Mouse (Mus musculus) spleen, adult 18-20 months (tissue): ENCODE results near the gene Nat8f4.
"Not testable (repeated sequence)": the region's sequence is repeated elsewhere in the genome, so short reads cannot be mapped to it uniquely, and the experiment has no call there.

ENCODE experiments used
- DNase-seq, 2 experiments: peaks; one replicate each; pipeline ENCODE4 v3.0.0; 2022; ENCODE audit warnings: mixed read lengths in 2 of 2

Nat8f4 gene

DNA sequence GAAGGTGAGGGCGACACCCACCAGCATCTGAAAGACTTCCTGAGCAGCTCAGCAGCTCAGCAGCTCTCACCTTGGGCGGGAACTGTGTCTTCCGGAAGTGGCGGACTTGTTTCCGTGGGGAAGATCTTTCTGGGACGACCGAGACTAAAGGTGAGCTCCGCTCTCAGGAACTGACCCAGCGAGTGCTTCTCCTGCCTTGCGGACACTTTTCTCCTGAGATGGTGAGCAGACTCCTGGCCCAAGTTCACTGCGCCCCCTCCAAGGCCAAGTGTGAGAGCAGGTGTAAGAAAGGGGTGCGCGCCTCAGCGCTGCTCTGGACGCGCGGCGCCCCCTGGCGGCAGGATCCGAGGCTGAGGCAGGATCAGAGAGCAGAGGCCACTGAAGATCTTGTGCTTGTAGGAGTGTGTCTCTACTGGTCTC is at the start of gene Nat8f4:
Gene Nat8f4 (minus strand): TSS at position 243 of the 420 bp plus-strand sequence.
- DNase-seq, result peak; percentile 63 to 83

DNA sequence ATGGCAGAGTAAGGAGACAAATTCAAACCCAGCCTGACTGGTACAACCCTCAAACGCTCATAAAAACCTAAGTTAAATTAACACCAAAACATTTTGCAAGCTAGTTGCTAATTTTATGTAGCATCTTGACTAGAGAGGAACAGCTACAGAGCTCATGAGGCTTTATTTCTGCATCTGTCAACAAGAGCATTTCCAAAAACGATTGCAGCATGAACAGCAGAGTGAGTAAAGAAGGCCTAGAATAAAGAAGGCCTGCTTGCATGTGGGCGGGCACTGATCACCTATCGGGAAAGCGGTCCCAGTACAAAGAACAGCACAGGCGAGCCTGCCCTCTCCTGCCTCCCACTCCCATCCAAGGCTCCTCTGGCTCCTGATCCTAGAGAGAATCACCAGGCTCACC is 43.9 kb upstream of the Nat8f4 start:
- no peak for DNase-seq

DNA sequence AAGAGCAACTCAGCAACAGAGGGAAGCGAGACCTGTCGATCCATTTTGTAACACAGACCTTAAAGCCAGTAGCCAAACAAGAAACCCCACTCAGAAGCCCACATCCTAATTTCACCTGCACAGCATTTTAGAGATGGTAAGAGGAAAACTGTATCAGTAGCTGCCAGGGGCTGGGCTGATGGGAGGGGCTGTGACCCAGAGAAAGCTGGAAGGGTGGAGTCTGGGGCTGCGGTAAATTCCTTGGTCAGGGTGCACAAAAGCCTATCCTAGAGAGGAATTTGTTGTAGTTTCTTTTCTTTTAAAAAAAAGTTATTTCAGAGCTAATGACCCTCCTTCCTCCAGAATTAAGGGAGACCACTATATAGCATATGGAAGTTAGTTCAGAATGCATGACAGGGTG is 37.8 kb upstream of the Nat8f4 start:
- DNase-seq, result no peak

DNA sequence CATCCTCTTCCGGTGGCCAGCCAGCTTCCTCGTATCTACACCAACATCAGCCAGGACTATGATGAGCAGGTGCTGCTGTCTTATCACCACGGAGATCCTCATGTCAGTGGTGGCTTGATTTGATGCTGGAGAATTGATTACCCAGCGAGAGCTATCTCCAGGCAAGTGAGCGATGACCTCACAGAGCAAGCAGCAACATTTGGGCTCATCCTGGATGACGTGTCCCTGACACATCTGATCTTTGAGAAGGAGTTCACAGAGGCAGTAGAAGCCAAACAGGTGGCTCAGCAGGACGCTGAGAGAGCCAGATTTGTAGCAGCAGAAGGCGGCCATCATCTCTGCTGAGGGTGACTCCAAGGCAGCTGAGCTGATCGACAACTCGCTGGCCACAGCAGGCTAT is 34.0 kb upstream of the Nat8f4 start:
- no peak for DNase-seq

DNA sequence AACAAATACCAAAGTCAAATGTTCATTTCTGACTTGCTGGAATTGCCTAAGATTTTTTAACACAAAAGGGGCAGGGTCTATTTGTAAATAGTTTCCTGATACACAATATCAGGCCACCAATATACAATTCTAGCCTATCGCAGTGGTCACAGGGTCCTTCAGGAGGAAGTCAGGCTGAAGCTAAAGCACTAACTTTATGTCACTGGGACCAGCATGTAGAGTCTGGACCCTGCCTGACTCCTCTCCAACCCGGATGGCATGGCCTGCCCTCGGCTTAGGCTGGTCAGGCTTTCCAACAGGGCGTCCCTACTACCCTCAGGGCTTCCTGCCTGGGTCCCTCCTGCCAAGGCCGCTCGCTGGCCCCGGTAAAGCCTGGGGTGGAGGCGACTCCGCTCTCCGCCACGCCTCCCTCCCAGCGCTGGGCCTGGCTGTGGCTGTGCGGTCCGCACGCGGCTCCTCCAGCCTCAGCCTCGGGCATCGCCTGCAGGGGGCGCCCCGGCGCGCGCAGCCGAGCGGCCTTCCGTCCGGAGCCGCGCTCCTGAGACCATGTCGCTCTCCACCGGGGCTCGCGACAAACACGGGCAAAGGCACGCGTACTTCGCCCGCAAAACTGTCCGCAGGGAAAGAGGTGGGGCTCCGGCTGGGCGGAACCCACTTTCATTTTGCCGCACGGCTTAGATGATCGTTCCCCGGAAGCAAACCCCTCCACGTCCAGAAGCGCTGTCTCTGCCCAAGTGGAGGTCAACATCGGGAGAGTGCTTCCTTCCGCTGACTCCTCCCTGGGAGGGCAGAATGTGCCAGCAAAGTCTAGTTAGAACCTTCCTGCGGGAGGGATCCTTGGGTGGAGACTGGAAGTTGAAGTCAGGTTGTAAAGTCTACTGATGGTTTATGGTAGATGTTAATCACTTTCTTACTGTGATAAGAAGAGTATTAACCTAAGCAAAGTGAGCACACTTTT is 32.1 kb upstream of the Nat8f4 start:
- peak; percentile 71 to 79 for DNase-seq

DNA sequence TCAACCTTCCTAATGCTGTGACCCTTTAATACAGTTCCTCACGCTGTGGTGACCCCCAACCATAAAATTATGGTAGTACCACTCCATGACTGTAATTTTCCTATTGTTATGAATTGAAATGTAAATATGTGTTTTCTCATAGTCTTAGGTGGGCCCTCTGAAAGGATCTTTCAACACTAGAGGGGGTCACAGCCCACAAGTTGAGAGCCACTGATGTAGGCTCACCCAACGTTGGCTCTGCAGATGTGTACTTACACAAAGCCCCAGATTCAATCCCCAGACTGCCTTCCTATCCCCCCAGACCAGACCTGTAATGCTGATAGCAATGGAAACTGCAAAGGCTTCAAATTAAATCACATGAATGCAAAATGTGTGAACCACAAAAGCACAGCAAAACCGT is 31.0 kb upstream of the Nat8f4 start:
- no peak for DNase-seq

DNA sequence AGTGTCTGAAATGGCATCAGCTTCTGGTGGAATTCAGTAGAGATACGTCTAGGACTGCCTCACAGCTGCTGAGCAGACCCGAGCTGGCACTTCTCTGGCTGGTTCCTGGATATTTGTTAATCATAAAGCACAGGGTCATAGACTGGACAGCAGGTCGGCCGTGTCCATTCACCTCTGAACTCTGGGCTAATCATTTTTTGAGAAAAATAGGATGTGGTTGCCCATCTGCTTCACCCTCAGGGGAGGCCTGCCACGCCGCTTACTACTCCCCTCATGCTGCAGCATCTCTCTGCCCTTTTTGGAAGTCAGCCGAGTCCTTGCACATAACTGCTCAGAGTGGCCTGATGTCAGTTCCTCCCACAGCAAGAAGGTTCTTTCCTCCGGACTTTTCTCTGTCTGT is 29.4 kb upstream of the Nat8f4 start:
- DNase-seq, result no peak

DNA sequence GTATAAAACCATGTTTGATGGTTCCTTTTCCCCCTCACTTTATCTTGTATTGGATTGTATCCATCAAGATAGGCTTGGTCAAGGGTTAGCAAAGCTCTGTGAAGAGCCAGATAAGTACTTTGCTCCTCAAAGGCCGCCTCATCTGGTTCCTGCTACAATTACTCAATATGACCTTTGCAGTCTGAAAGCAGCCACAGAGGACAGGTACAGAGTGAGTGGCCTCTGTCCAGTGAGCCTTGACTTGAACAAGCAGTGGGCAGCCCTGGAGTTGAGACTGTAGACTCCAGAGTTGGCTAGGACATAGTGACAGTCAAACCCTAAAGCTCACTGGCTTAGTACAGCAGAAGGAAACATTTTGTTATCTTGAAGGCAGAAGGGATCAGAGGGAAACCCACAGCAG is 24.6 kb upstream of the Nat8f4 start:
- DNase-seq, result no peak

DNA sequence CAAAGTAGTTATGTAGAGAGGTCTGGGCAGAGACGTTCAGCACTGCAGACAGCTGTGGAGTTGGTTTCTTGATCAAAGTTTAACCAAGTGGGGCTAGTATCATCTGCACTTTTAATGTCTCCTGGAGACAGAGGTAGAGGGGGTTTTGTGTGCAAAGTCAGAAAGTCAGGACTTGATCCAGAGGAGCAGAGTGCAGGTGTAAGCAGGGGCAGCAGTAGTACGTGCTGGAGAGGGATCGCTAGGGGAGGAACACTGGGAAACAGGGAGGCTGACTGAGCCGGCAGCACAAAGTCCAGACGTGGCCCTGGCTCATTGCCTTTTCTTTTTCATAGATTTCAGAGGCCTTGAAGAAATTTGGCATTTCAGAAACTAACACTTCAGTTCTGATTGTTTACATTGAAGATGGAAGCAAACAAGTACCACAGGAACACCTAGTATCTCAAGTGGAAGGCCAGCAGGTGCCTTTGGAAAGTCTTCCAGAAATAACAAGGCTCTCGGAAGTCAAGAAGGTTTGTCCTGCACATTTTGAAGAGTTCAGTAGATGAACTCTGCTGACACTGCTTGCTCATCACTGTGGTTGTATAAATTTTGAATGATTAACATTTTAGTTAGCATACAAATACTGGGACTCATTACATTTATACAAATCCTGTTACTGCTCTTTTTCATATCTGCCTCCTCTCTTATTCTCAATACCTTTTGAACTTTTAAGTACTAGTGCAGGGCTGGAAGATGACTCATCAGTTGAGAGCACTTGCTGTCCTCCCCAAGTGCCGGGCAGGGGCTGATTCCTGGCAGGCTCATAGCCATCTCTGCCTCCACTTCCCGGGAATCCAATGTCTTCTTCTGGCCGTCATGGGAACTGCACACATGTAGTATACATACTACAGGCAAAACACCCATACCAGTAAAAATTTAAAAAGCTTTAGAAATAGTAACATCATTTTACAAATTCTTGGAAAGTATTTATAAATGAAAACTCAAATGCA is 23.1 kb upstream of the Nat8f4 start:
- no peak for DNase-seq

DNA sequence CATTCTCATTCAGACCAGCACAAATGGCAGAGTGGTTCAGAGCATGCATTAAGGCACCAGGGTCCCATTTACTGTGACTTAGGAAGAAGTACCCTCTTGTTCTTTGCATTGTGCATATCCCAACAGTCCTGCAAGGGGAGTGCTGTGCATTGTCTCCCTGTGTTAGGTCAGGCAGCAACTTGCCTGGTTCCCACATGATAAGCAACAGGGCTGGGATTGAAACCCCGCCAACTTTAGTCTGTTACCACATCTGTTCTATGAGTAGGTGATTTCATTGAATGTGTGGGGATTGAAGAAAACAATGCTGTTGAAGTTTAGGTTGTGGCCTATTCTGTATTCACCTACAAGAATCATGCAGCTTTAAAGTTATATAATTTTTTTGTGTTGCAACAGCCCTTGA is 22.0 kb upstream of the Nat8f4 start:
- DNase-seq, result no peak

DNA sequence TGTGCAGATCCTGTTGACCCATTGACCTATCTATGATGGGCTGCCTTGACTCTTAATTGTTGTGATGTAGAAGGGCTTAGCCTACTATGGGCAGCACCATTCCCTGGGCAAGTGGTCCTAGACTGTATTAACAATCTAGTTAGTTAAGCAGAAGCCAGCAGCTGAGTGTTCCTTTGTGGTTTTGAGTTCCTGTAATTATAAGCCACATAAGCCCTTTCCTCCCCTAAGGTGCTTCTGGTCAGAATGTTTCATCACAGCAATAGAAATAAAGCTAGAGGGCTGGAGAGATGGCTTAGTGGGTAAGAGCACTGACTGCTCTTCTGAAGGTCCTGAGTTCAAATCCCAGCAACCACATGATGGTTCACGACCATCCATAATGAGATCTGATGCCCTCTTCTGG is 19.0 kb upstream of the Nat8f4 start:
- DNase-seq, result no peak

DNA sequence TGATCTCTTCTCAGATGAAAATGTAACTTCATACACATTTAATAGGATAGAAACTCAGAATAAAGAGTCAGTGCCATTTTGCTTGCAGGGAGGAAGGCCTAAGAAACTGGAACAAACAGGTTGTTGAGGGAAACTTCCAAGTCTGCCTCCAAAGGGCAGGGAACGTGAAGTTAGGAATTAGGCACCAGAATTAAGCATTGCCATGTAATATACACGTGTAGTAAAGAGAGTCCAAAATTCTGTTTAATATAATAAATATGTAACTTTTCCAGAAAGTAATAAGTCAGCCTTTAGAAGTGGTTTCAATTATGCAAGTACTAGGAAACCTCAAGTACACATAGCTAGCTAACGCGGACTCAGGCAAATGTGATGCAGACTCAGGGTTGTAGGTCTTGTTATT is 14.7 kb upstream of the Nat8f4 start:
- no peak for DNase-seq

DNA sequence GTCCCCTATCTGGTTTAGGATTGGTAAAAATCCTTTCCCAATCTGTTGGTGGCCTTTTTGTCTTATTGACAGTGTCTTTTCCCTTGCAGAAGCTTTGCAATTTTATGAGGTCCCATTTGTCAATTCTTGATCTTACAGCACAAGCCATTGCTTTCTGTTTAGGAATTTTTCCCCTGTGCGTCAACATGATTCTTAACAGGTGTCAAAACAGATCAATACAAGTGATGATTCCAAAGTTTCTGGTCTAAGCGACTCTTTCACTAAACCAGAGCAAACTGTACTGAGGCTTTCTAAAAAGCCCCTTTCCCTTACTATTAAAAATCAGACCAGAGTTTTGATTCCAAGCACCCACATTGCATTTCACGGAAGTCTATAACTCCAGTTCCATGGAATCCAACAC is 13.7 kb upstream of the Nat8f4 start:
- not testable (repeated sequence) for DNase-seq

DNA sequence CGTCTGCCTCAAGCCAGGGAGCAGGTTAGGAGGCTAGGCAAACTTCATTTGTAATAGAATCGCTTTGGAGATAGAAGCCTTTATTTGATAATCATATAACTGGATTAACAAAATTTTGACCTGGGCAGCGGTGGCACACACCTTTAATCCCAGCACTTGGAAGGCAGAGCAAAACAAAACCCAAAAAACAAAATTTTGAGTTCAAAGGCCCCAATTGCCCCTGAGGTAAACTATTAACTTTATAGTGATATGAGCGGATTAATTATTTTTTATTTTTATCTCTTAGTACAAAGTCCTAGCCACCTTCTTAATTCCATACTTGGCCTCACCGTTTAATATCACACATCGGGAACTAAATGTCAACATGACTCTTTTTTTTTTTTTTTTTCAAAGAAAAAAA is 11.9 kb upstream of the Nat8f4 start:
- DNase-seq, result no peak

DNA sequence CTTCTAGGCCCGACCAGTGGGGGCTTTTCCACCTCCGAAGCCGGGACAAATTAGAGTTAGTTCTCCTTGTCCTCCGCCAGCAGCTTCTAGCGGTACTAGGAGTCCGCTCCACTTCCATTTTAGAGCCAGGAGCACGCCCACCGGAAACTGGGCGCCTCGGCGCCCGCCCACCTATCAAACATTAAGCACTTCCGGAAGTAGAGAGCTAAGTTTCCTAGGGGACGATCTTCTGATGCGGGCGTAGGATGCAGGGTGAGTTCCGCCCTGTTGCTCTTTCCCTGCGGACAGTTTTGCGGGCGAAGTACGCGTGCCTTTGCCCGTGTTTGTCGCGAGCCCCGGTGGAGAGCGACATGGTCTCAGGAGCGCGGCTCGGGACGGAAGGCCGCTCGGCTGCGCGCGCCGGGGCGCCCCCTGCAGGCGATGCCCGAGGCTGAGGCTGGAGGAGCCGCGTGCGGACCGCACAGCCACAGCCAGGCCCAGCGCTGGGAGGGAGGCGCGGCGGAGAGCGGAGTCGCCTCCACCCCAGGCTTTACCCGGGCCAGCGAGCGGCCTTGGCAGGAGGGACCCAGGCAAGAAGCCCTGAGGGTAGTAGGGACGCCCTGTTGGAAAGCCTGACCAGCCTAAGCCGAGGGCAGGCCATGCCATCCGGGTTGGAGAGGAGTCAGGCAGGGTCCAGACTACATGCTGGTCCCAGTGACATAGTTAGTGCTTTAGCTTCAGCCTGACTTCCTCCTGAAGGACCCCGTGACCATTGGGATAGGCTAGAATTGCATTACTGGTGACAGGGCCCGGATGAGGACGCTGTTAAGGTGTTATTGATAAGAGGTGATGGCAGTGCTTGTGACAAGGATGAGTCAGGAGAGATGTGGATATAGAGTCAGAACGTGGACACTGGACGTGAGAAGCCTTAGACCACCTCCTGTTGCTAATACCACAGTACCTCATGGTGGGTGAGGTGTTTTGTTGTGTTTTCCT is 11.1 kb upstream of the Nat8f4 start, which contains the start of gene Nat8f1:
Gene Nat8f1 (minus strand): TSS at position 149 of the 975 bp plus-strand sequence.
- DNase-seq, result peak; percentile 76 to 82

DNA sequence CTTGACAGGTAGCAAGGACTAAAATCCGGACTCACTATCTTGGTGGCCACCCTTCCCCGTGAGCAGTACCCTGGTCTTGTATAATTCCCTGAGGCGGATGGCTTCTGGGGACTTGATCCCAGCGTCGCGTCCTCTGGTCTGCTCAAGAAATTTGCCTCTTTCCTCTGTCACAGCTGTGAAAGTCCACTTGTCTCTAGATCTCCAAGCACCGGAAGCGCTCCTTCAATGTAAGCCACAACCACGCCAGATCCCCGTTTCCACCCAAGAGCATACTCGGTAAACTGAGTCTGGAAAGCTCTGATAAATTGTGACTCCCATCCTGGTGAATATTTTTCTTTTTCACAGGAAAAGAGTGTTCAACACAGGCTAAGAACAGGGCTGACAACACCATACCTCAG is 10.5 kb upstream of the Nat8f4 start:
- no peak for DNase-seq

DNA sequence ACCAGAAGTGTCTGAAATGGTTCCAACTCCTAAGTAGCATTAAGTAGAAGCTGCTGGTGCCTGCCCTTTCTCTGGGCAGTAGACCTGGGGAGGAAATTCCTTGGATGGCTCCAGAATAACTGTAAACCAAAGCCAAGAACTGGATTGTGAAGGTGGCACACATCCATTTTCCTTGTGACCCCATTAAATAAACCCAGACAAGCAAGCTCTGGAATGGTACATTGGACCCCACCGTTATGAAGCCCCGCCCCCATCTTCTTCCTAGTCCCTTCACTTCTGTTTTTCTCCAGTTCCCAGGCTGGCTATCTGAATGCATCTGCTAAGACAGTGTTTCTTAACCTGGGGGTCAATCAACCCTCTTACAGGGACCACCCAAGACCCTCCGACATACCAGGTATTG is 6.9 kb upstream of the Nat8f4 start, which contains the start of gene Tprkb:
Gene Tprkb (plus strand): TSS at position 279 of the 400 bp plus-strand sequence.
- no peak for DNase-seq

DNA sequence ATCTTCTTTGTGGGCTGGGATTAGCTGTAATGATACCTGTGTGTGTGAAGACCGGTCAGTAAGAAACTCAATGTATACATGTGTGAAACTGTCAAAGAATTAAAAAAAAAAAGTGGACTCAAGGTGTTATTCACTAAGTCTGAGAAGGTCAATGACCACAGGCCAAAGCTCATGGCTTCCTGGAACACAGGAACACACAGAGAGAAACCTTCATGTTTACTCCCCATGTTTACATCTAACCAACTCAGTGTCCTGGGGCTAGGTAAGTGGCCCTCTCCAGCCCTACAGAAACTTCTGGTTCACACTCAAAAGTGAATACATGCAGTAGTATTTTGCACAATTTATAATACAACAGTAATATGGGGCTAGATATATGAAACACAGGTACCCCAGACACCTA is 5.0 kb upstream of the Nat8f4 start:
- no peak for DNase-seq

DNA sequence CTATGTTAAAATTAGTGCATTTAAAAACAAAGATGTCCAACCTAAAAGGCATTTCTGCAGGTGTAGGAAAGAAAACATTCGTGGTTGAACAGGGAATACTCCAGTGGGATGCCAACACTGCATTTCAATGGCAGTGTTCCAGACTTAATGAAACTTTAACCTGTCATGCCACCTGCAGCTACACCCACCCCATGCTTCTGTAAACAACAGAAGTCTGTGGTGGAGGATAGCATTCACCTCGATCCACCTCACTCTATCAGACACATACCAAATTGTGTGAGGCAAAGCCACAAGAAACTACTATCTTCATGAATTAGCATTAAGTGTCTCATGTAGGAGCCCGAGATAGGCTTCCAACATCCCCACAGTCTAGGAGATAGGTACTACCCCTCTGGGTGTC is 3.7 kb upstream of the Nat8f4 start:
- DNase-seq, result no peak

DNA sequence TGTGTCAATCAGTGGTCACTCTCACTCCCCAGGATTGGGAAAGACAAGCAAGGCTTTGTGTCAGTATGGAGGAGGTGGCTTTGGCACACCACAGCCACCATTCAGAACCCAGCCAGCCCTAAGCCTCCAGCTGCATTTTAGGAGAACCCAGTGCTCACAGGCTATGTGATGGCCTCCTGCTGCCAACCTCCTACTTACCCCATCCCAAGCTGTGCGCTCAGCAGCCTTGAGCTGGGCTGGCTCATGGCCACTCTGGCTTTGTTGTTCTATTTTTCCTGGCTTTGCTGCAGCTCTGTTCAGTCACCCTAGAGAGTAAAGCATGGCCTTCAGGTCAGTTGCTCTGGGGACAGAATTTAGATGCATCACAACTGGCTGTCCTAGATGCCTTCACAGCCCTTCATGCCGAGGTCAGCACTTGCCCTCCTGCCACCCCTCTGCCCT is 2.2 kb upstream of the Nat8f4 start:
- DNase-seq, result not testable (repeated sequence)

DNA sequence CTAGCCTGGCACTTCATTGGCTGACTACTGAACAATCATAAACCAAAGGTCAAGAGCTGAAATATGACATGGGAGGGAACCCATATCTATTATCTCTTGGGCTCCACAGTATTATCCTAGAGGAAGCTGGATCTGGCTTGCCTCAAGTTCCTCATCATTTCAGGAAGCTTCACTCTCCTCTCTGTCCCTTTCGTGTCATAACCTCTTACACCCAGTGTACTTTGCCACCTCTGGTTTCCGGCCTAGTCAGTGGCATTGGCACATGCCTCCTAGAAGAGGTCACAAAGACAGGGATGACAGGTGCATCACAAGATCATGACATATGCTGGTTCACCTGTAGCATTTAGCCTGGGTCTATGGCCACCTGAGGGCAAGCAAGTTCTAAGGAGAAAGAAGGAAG is 2.4 kb downstream of the Nat8f4 start:
- DNase-seq, result no peak
